Mouse (Mus musculus): ENCODE measurements around the gene Mab21l3.
A peak's percentile ranks its signal among the peaks of the same experiment; 100 is the strongest.
"Not testable (repeated sequence)": the region's sequence is repeated elsewhere in the genome, so short reads cannot be mapped to it uniquely, and the experiment has no call there.

The Mab21l3 gene

GRCm38 (mm10) chr3:101839327-101839726, 9.4 kb downstream of the Mab21l3 start:
- DNase-seq (ENCODE audit: low spot score in 2 of 2) = no peak

- no peak for DNase-seq (ENCODE audit: low spot score in 2 of 2)
Measured at GRCm38 (mm10) chr3:101836971-101837370, 11.8 kb downstream of the Mab21l3 start.

- no peak for DNase-seq (ENCODE audit: low spot score in 2 of 2)
Measured at GRCm38 (mm10) chr3:101836532-101836931, 12.2 kb downstream of the Mab21l3 start.

GRCm38 (mm10) chr3:101836045-101836444, 12.7 kb downstream of the Mab21l3 start:
- peak; percentile 29 to 48 for DNase-seq (ENCODE audit: low spot score in 2 of 2)

- no peak for DNase-seq (ENCODE audit: low spot score in 2 of 2)
Measured at GRCm38 (mm10) chr3:101831189-101831858, 17.4 kb downstream of the Mab21l3 start.

GRCm38 (mm10) chr3:101829881-101830616, 18.7 kb downstream of the Mab21l3 start:
- DNase-seq (ENCODE audit: low spot score in 2 of 2) = no peak

GRCm38 (mm10) chr3:101828595-101828994, 20.2 kb downstream of the Mab21l3 start:
- DNase-seq (ENCODE audit: low spot score in 2 of 2) = no peak

GRCm38 (mm10) chr3:101827220-101827715, 21.5 kb downstream of the Mab21l3 start:
- DNase-seq (ENCODE audit: low spot score in 2 of 2) = no peak

- no peak for DNase-seq (ENCODE audit: low spot score in 2 of 2)
Measured at GRCm38 (mm10) chr3:101824338-101824737, 24.4 kb downstream of the Mab21l3 start.

GRCm38 (mm10) chr3:101822052-101822451, 26.7 kb downstream of the Mab21l3 start:
- no peak for DNase-seq (ENCODE audit: low spot score in 2 of 2)

GRCm38 (mm10) chr3:101820708-101821107, 28.1 kb downstream of the Mab21l3 start:
- not testable (repeated sequence) for DNase-seq (ENCODE audit: low spot score in 2 of 2)

- DNase-seq (ENCODE audit: low spot score in 2 of 2) = no peak
Measured at GRCm38 (mm10) chr3:101816006-101816405, 32.8 kb downstream of the Mab21l3 start.

- no peak for DNase-seq (ENCODE audit: low spot score in 2 of 2)
Measured at GRCm38 (mm10) chr3:101814790-101815189, 34.0 kb downstream of the Mab21l3 start.

- DNase-seq (ENCODE audit: low spot score in 2 of 2) = peak; percentile 51 to 81
Measured at GRCm38 (mm10) chr3:101812341-101812962, 36.3 kb downstream of the Mab21l3 start.

- no peak for DNase-seq (ENCODE audit: low spot score in 2 of 2)
Measured at GRCm38 (mm10) chr3:101811931-101812330, 36.8 kb downstream of the Mab21l3 start.

GRCm38 (mm10) chr3:101807646-101808045, 41.1 kb downstream of the Mab21l3 start:
- no peak for DNase-seq (ENCODE audit: low spot score in 2 of 2)

- DNase-seq (ENCODE audit: low spot score in 2 of 2) = no peak
Measured at GRCm38 (mm10) chr3:101806941-101807340, 41.8 kb downstream of the Mab21l3 start.

GRCm38 (mm10) chr3:101806149-101806548, 42.6 kb downstream of the Mab21l3 start:
- peak; percentile 77 to 86 for DNase-seq (ENCODE audit: low spot score in 2 of 2)

- DNase-seq (ENCODE audit: low spot score in 2 of 2) = no peak
Measured at GRCm38 (mm10) chr3:101805562-101806004, 43.2 kb downstream of the Mab21l3 start.

- no peak for DNase-seq (ENCODE audit: low spot score in 2 of 2)
Measured at GRCm38 (mm10) chr3:101804971-101805561, 43.7 kb downstream of the Mab21l3 start.

- DNase-seq (ENCODE audit: low spot score in 2 of 2) = no peak
Measured at GRCm38 (mm10) chr3:101804331-101804730, 44.4 kb downstream of the Mab21l3 start.

GRCm38 (mm10) chr3:101803764-101804163, 45.0 kb downstream of the Mab21l3 start:
- no peak for DNase-seq (ENCODE audit: low spot score in 2 of 2)
